7 mouse cellular contexts compared by ENCODE assay signal in the genomic region with DNA sequence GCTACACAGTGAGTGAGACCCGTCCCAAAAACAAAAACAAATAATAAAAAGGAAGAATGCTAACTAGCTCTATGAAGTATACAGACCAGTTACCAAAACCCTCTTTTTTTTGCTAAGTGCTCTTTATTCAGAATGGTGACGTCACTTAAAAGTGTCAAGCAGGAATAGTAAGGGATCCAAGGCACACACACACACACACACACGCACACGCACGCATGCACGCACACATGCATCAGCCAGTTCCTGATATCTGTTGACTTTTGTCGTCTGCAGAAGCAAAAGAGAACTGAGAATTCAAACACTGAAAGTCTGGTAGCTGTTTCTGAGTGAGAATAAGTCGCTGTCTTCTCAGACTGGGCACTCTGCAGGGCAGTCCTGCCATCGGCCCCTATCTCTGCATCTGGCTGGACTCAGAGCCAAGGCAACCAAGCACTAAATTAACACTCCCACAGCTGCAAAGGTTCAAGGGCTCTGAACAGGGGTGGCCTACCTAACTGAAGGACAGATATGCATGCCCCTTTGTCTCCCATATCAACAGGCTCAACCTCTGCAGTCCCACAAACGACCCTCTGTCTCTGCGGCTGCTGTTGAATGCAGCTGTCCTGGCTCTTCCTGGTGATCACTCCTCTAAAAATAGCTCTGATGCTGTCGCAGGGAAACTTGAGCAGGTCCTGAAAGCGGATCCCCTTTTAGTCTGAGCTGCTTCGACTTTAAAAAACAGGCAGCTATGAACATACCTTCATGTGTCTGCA.
DNase-seq lines count a peak whose midpoint lies in the region; ATAC-seq and TF ChIP-seq lines count a peak whose summit lies in the region.

No protein-coding gene starts in this region.

- no peak for TF ChIP-seq EP300 in CH12.LX (IDR thresholded peaks at IDR 0.05; ENCODE audit: low read length)

- TF ChIP-seq CTCF in CH12.LX (conservative IDR thresholded peaks at IDR 0.05 in 1 of 2, IDR thresholded peaks at IDR 0.05 in 1 of 2; ENCODE audit: low read depth in 2 of 2, low read length in 2 of 2) = no peak
- no peak for TF ChIP-seq CTCF in forebrain, postnatal 0 days (IDR thresholded peaks at IDR 0.05; ENCODE audit: low read depth)

- dilution Hi-C loops in CH12.LX (cut with MboI; ENCODE audit: extremely low pct_ligation_motif_present, extremely low pct_unique_long_range_greater_than_20kb, low sequenced_read_pairs) = no loop called here

- 40% methylated on average over 14 of the region's 14 CpGs for WGBS in forebrain, postnatal 0 days
- WGBS in hindbrain, embryonic 16.5 days = 50% methylated on average over 14 of the region's 14 CpGs

- 0 out of 2 replicates have a peak overlapping the region, but pooled peaks have one; percentile 4 for H3K4me2 ChIP-seq in CH12.LX (ENCODE audit: insufficient read depth, low read depth, poor library complexity, severe bottlenecking)
- H3K4me2 ChIP-seq in forebrain, postnatal 0 days (ENCODE audit: low read depth) = no peak overlapping the region
- H3K4me2 ChIP-seq in hindbrain, embryonic 16.5 days (ENCODE audit: low read length) = no peak overlapping the region

- H3K79me2 ChIP-seq in CH12.LX (replicated peaks; ENCODE audit: control insufficient read depth, extremely low read depth, insufficient read depth, poor library complexity, severe bottlenecking) = no peaks in the 10 kb centered on the region

- TF ChIP-seq RAD21 in CH12.LX (IDR thresholded peaks at IDR 0.05; ENCODE audit: low read depth, low read length) = no peak

- H3K4me3 ChIP-seq in CH12.LX (replicated peaks in 1 of 3; ENCODE audit: low read depth in 2 of 3, low read length in 2 of 3, poor library complexity in 1 of 3) = no peak overlapping the region
- H3K4me3 ChIP-seq in forebrain, postnatal 0 days (ENCODE audit: low read depth, low read length) = no peak overlapping the region
- H3K4me3 ChIP-seq in hindbrain, embryonic 16.5 days (ENCODE audit: low read length) = no peak overlapping the region

- H3K27me3 ChIP-seq in CH12.LX (replicated peaks) = no peaks in the 10 kb centered on the region
- H3K27me3 ChIP-seq in forebrain, postnatal 0 days (ENCODE audit: insufficient read depth, low read length) = no peaks in the 10 kb centered on the region
- no peaks in the 10 kb centered on the region for H3K27me3 ChIP-seq in hindbrain, embryonic 16.5 days (replicated peaks; ENCODE audit: control insufficient read depth, insufficient read depth, low read length)

- in situ Hi-C loops in CH12.LX (cut with MboI; ENCODE audit: low pct_ligation_motif_present, low pct_unique_long_range_greater_than_20kb, low sequenced_read_pairs) = no loop called here

- H3K9me3 ChIP-seq in CH12.LX (replicated peaks; ENCODE audit: low read length) = no peaks in the 10 kb centered on the region
- H3K9me3 ChIP-seq in forebrain, postnatal 0 days (ENCODE audit: low read length) = no peaks in the 10 kb centered on the region
- H3K9me3 ChIP-seq in hindbrain, embryonic 16.5 days (ENCODE audit: control insufficient read depth, low read length) = no peaks in the 10 kb centered on the region

- H3K36me3 ChIP-seq in CH12.LX (replicated peaks in 1 of 2; ENCODE audit: control insufficient read depth in 1 of 2, insufficient read depth in 1 of 2, low read length in 1 of 2) = peaks cover 0 to 35% of the 10 kb centered on the region in 2 experiments
- H3K36me3 ChIP-seq in forebrain, postnatal 0 days (ENCODE audit: insufficient read depth) = no peaks in the 10 kb centered on the region
- no peaks in the 10 kb centered on the region for H3K36me3 ChIP-seq in hindbrain, embryonic 16.5 days (ENCODE audit: control insufficient read depth, insufficient read depth, low read length)

- peak; percentile 33 for DNase-seq in A20 (ENCODE audit: low read depth, low spot score)
- no peak for DNase-seq in CH12.LX (ENCODE audit: extremely low read depth)
- DNase-seq in forebrain, postnatal 0 days = no peak
- DNase-seq in urinary bladder, postnatal 14 days (ENCODE audit: low spot score) = no peak
- DNase-seq in frontal cortex, postnatal 36 days (ENCODE audit: low spot score in 2 of 2) = no peak

- H3K9ac ChIP-seq in CH12.LX (ENCODE audit: insufficient read depth, low read depth) = no peak overlapping the region
- H3K9ac ChIP-seq in forebrain, postnatal 0 days = peak overlapping the region; percentile 18; the same call in 1 of the 2 replicates
- 0 out of 2 replicates have a peak overlapping the region, but pooled peaks have one; percentile 29 for H3K9ac ChIP-seq in hindbrain, embryonic 16.5 days (ENCODE audit: low read depth, low read length)

- no peak for TF ChIP-seq POLR2A in CH12.LX (IDR thresholded peaks at IDR 0.05; ENCODE audit: low read depth, low read length)

- peak; percentile 14 for ATAC-seq in forebrain, postnatal 0 days
- ATAC-seq in hindbrain, embryonic 16.5 days = no peak
- no peak for ATAC-seq in erythroblast, adult 5-6 weeks (replicated peaks; ENCODE audit: low FRiP score, poor library complexity, severe bottlenecking)

- peaks cover 29 to 93% of the 10 kb centered on the region in 2 experiments for H3K4me1 ChIP-seq in CH12.LX (ENCODE audit: control insufficient read depth in 1 of 2, insufficient read depth in 2 of 2)
- H3K4me1 ChIP-seq in forebrain, postnatal 0 days (ENCODE audit: insufficient read depth) = peaks cover 32% of the 10 kb centered on the region
- peaks cover 41% of the 10 kb centered on the region for H3K4me1 ChIP-seq in hindbrain, embryonic 16.5 days (ENCODE audit: control insufficient read depth, insufficient read depth, low read depth, low read length)

- H3K27ac ChIP-seq in CH12.LX (ENCODE audit: insufficient read depth, low read depth) = no peak overlapping the region
- peak overlapping the region; percentile 51 for H3K27ac ChIP-seq in forebrain, postnatal 0 days (ENCODE audit: low read depth, low read length)
- peak overlapping the region; percentile 59 for H3K27ac ChIP-seq in hindbrain, embryonic 16.5 days (ENCODE audit: low read depth, low read length)

TF ChIP-seq in CH12.LX, 34 proteins besides CTCF, POLR2A, EP300 and RAD21:
- TF ChIP-seq MEF2A (IDR thresholded peaks at IDR 0.05; ENCODE audit: borderline replicate concordance, low read depth, low read length) = peak; percentile 68; the same call in 1 of the 2 replicates
- TF ChIP-seq JUND (conservative IDR thresholded peaks at IDR 0.05; ENCODE audit: low read depth, low read length) = no peak
- peak; percentile 63 for TF ChIP-seq BHLHE40 (IDR thresholded peaks at IDR 0.05; ENCODE audit: low read depth, low read length)
- TF ChIP-seq SMC3 (IDR thresholded peaks at IDR 0.05; ENCODE audit: low read depth, low read length) = no peak
